Mouse (Mus musculus) Muller cell, postnatal 12 days (primary cell): ENCODE measurements around the gene Fryl.
A peak's percentile ranks its signal among the peaks of the same experiment; 100 is the strongest.

Experiments used
- DNase-seq: peaks from one replicate; pipeline ENCODE4 v3.0.0-alpha.2; 2015; ENCODE audit errors: inconsistent ontology term

Gene Fryl

DNA sequence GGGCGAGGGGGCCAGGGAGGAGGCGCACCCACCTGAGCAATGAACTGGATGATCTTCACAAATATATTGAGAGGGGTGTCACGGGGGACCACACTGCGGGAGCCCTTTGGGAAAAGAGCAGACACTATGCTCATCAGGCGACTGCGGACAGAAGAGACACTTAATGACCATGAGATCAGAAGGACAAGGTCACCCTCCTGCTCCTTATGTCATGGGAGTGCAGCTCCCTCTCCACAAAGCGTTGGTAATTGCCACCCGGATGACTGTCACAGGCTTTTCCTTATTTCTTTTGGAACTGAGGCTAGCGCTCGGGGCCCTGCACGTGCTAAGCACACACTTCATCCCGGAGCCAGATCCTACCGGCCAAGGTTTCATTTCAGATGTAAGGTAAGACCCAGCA, 144.1 kb downstream of the Fryl start:
- no peak for DNase-seq

- no peak for DNase-seq
These were observed 152.8 kb downstream of the Fryl start for GRCm38 (mm10) chr5:73103657-73104056.

DNA sequence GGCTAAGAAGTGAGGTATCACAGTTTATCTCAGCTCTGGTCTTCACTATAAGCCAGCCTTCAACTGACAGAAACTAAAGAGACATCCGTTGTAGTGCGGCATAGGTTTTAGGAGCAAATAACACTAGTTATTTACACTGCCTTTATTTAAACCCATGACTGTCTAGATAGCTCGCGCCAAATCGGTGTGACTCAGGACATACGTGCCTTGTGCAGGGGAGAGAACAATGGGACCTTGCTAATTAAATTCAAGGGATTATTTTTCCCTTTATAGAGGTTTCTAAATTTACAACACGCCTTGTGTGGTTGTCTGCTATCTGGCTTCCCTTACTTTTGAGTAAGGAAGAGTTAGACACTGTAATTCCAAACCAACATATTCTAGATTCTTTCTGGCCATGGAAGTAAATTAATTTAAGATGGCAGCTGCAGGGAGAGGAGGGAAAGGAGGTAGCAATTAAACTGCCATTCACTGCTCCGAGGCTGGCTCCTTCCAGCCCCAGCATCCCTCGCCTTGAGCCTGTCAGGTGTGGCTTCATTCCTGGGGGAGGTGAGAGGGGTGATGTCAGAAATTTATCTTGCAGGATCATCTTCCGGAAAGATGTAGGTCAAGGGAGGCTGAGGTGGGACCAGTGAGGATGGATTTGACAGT, 154.0 kb downstream of the Fryl start:
- no peak for DNase-seq

DNA sequence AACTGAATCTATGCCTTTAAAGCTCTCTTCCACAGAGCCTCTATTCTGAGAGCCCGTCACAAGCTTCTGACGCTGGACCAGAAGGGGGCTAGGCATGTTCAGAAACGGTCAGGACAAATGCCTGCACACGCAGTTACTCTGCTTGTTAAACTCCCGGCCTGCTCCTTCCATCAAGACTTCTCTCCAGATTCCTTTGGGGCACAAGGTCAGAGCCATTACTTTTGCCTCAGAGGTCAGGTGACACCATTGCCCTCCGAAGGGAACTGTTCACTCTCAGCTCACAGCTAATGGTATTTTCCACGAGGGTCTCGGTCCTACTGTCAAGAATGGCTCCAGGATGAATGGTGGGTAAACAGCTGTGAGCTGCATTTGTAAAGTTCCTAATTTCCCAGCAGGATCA, 164.2 kb downstream of the Fryl start:
- DNase-seq, result no peak

DNA sequence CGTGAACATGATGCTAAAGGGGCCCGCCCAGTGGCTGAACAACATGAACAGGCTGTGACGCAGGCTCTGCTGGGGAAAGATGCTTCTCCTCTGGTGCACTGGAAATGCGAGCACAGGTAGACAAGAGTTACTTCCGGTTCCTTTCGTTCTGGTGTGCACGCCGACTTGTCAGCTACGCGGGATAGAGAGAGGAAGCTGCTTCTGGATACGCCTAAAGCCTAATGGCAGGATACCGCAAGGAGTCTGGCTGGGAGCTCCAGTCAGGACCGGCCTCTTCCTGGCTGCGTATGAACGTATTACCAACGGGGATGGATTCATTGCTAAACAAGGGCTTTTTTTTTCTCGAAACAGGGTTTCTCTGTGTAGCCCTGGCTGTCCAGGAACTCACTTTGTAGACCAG, 167.3 kb downstream of the Fryl start:
- no peak for DNase-seq

GRCm38 (mm10) chr5:73081496-73081895, 174.9 kb downstream of the Fryl start:
- no peak for DNase-seq

DNA sequence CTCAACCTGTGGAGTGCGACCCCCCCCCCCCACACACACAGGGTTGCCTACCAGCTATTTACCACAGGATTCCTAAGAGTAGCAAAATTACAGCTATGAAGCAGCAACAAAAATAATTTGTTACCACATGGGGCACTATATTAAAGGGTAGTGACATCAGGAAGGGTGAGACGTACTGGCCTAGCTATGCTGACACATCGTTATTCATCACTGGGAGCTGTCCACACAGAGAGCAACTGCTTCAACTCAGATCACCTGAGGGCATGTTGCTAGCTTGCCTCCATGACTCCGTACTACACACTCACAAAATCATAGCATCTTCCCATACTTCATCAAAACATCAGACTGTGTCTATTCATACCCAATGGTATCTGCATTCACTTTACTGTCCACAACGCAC, 176.6 kb downstream of the Fryl start:
- no peak for DNase-seq

GRCm38 (mm10) chr5:73071319-73071718, 185.1 kb downstream of the Fryl start:
- peak; percentile 69 for DNase-seq

- no peak for DNase-seq
These were observed 189.5 kb downstream of the Fryl start for GRCm38 (mm10) chr5:73066946-73067345.

- no peak for DNase-seq
These were observed 192.4 kb downstream of the Fryl start for GRCm38 (mm10) chr5:73063768-73064669.

- DNase-seq, result peak; percentile 32
These were observed 194.8 kb downstream of the Fryl start for GRCm38 (mm10) chr5:73061506-73062155.

DNA sequence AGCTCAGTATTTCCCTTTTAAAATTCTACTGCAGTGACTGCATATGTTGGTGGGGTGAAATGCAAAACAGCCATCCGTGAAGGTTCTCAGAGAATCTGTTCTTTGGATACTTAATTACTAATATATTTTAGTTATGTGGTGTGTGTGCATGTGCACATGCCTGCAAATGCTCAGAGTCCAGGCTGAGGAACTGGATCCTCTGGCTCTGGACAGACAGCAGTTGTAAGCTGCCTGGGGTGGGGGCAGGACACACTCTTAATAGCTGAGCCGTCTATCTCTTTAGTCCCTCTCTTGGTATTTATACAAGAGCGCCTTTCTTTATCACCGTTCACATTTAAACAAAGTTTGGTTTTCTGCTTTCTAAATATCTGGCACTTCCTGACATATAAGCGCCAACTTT, 199.5 kb downstream of the Fryl start:
- no peak for DNase-seq

GRCm38 (mm10) chr5:73056457-73056856, 200.0 kb downstream of the Fryl start:
- DNase-seq, result no peak

DNA sequence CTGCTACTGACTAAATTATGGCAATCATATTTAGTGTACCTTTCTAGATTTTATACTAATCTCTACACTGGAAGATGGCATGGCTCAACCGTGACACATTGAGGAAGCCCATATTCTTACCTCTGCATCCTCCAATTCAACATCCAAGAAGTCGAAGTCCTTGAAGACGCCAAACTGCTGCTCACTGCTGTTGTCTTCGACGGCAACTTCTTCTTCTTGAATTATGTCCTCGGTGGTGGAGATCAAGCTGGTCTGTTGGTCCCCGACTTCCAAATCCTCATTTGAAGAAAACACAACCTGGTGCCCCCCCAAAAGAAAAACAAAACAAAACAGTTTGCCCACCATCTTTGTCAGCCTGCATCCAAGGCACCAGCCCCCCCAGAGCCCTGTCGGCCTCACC, 202.5 kb downstream of the Fryl start:
- no peak for DNase-seq

DNA sequence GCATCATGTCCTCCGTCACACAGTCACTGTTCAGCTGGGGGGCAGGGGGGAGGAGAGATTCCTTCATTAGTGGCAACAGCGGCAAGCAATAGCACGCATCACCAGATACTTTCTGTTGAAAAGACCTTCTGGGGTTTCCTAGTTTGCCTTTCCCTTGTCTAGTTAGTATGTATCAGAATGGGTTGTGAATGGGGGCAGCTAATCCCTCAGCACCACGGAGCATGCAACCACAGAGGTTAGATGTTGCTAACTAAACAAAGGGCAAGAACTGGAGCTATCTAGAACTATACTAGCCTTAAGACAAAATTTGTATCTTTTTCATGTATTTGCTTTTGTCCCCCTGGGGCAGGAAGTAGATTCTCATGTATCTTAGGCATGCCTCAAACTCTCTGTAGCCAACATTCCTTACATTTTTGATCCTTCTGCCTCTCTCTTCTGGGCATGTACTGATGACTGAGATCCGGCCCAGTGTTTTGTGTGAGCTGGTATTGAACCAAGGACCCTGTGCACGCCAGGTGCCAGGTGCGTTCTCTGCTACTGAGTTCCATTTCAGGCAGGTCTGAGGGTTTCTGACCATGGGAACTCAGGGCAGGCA, 208.7 kb downstream of the Fryl start:
- DNase-seq, result peak; percentile 73

GRCm38 (mm10) chr5:73044055-73044454, 212.4 kb downstream of the Fryl start:
- DNase-seq, result no peak

DNA sequence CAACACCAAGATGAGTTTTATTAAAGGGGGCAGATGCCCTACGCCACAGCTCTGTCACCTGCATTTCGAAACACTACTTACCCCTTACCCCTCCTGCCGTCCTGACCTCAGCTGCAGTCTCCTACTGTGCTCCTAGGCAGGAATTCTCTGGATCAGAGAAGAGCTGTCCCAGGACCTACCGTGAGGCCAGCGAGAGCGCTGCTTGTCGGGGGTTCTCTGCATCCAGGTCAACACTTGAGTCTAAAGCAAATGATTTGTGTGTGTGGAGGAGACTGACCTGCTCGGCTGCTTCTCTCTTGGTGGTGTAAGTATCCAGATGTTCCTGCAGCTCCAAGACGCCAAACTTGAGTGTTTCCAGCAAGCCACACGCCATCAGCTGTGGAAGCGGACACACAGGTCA, 223.9 kb downstream of the Fryl start:
- no peak for DNase-seq

DNA sequence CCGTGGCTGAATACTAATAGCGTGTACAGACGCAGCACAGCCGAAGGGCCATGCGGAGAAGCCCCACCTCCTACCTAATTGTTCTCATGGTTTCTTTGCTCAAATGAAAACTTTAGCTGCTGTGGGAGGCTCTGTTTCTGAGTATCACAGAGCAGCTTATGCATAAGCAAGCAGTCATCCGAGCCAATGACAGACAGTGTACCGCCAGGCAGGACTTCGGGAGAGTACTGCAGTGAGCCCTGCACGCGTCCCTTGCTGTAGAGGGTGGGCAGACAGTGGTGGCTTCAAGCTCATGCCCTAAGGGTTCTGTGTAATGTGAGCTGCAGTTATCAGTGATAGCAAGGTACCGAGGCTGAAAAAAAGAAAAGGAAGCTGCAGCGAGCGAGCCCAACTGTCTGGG, 227.8 kb downstream of the Fryl start:
- no peak for DNase-seq

DNA sequence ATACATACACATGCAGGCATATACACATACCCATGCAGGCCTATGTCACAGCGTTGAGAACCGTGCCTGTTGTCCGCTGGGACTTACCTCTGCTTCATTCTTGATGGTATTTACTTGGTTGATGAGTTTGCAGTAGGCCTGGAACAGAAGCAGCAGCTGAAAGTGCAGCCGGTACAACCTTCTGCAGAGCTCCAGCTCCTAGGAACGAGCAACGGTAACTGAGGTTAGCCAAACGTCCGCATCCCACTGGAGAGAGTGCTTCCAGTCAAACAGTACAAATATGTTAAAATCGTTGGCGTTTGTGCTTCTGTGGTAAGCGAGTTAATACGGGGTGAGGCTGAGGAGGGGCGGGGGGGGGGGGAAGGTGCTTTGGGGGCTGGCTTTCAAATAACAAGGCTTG, 232.6 kb downstream of the Fryl start:
- no peak for DNase-seq

DNA sequence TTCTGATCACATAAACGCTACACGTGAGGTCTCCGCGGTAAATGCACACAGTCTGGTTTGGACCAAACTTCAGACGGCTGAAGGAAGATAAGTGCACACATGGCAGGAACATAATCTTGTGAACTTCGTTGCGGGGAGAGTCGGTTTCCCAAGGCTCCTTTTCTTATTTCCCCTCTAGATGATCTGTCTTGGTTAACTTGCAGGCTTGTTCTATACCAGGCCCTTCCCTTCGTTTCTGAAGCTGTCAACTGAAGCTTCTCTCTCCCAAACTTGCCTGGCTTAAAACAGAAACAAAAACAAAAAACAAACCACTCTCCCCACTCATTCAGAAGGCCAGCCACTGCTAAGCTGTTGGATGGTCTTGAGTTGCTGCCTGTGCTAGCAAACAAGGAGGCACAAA, 241.7 kb downstream of the Fryl start:
- DNase-seq, result no peak

DNA sequence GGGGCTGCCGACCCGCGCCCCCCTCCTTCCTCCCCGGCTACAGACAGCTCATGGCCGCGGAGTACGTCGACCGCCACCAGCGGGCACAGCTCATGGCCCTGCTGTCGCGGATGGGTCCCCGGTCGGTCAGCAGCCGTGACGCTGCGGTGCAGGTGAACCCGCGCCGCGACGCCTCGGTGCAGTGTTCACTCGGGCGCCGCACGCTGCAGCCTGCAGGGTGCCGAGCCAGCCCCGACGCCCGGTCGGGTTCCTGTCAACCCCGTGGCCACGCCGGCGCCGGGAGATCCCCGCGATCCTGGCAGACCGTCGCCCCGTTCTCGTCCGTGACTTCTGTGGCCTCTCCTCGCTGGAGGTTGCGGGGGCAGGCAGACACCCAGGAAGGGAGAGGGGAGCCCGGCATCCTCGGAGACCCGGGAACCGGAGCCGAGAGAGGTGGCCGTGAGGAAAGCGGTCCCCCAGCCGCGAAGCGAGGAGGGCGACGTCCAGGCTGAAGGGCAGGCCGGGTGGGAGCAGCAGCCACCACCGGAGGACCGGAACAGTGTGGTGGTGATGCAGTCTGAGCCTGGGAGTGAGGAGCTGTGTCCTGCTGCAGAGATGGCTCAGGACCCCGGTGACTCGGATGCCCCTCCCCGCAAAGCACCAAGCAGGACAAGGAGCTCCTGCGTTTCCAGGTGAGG, 242.7 kb downstream of the Fryl start:
- DNase-seq, result peak; percentile 5
